Mouse (Mus musculus): ENCODE data around the gene Rbmxl1. TPM values are rescaled to one million over a fixed set of nuclear protein-coding genes. Genes with fewer than 3 reads are reported as not detected.
"Not testable (repeated sequence)": the region's sequence is repeated elsewhere in the genome, so short reads cannot be mapped to it uniquely, and the experiment has no call there.

The Rbmxl1 gene
- polyA plus RNA-seq (2014; fragmentation: Nextera tagmentation; extraction: Ambion mirVana): 357 and 359 TPM in 2 replicates

DNA sequence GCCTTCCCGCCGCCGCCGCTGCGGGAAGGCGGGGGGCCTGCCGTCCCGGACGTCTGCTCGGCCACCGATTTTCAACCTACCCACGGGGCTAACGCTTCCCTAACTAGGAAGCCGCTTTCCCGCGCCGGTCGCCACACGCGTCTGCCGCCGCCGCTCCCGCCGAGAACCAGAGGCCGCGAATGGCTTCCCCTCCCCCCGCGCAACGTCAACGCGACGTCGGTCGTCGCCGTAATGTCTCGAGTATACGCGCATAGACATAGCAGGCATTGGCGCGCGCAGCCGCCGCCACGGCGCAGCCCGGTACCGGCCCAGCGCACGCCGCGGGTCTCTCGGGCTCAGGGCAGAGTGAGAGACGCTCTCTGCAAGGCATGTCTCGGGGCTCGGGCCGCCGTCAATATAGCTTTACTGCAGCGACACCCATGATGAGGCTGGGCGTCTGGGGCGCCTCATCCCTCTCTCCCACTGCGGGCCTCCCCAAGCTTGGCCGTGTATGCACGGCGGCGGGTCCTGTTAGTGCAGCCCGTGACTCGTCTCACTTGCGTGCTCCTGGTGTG is at the start of gene Rbmxl1:
Gene Rbmxl1 (minus strand): TSS at position 180 of the 554 bp plus-strand sequence.
- H3K4me1 ChIP-seq (ENCODE audit: control insufficient read depth, insufficient read depth, low read length): peaks cover 3% of the 10 kb centered on the region
- H3K27me3 ChIP-seq (ENCODE audit: control insufficient read depth, insufficient read depth, low read length): no peaks in the 10 kb centered on the region
- under 1% methylated on average over 62 of the region's 70 CpGs for WGBS
- H3K4me2 ChIP-seq (ENCODE audit: low read depth): peak within 1 kb of the TSS; percentile 92
- ATAC-seq (ENCODE audit: insufficient read depth, low FRiP score, low TSS enrichment) (peak; percentile 93), DNase-seq (ENCODE audit: low spot score) (peak; percentile 90)
- peak within 1 kb of the TSS; percentile 99 for H3K9ac ChIP-seq (ENCODE audit: low read length)
- no peaks in the 10 kb centered on the region for H3K9me3 ChIP-seq (ENCODE audit: control insufficient read depth, low read length)
- peak within 1 kb of the TSS; percentile 79 for H3K27ac ChIP-seq (ENCODE audit: low read depth, low read length)
- peak within 1 kb of the TSS; percentile 85 for H3K4me3 ChIP-seq (ENCODE audit: low read depth, low read length)
- peaks cover 10% of the 10 kb centered on the region for H3K36me3 ChIP-seq (ENCODE audit: control insufficient read depth, insufficient read depth, low read length)

DNA sequence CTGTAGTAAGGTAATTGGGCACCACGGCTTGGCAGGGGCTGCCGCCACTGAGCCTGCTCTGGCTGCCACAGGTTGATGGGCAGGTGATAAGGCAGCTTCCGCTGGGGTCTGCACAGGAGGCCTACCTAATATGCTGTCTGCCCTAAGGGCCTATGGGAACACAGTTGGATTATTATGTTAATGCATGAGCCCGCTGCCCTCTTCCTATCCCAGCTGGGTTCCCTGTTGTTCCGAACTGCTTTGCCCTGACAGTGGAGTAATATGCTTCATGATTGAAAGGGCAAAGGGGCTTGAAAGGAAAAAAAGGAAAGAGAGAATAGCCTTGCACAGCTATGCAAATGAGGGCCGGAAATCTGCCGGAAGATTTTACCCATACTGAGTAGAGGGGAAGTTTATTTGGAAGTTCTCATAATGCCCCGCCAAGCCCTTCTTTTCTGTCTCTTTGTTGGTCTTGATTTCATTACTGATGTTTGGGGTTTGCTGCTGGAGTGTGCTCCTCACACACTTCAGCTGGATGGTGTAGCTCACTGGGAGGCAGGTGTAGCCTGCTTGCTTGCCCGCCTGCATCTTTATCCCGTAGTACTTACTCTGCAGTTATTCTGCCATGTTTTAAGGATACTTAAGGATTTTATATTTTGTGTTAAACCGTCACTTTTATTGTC is 48.2 kb upstream of the Rbmxl1 start:
- DNase-seq (ENCODE audit: low spot score): peak; percentile 49
- H3K27ac ChIP-seq (ENCODE audit: low read depth, low read length): no peak overlapping the region

DNA sequence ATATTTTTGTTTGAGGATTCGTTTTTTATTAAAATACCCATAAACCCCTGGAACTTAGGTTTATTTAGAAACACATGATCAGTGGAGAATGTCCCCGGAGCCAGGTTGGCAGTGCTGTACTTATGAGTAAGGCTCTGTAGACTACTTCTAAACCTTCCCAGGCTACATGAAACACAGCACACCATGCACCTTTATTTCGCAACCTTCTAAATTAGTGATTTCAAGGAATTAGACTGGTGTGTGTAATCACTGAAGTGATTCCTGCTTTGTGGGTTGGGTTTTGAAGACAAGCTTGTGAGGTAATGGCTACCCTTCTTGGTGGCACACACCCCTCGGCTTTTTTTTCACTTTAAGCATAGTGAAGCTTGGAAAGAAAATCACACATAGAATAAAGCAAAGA is 47.1 kb upstream of the Rbmxl1 start:
- 91% methylated on average over 4 of the region's 4 CpGs for WGBS
- Histone ChIP-seq H3K4me2 (ENCODE audit: low read depth) (no peak overlapping the region), H3K27me3 (ENCODE audit: control insufficient read depth, insufficient read depth, low read length) (no peaks in the 10 kb centered on the region), H3K4me3 (ENCODE audit: low read depth, low read length) (no peak overlapping the region), H3K4me1 (ENCODE audit: control insufficient read depth, insufficient read depth, low read length) (0 out of 2 replicates have a peak, but pooled peaks cover 2% of the 10 kb centered on the region), H3K9me3 (ENCODE audit: control insufficient read depth, low read length) (no peaks in the 10 kb centered on the region), H3K9ac (ENCODE audit: low read length) (no peak overlapping the region), H3K27ac (ENCODE audit: low read depth, low read length) (no peak overlapping the region), H3K36me3 (ENCODE audit: control insufficient read depth, insufficient read depth, low read length) (no peaks in the 10 kb centered on the region)
- no peak for ATAC-seq (ENCODE audit: insufficient read depth, low FRiP score, low TSS enrichment)
- DNase-seq (ENCODE audit: low spot score): no peak

More for the DNA sequence above, 48.2 kb upstream of the Rbmxl1 start:
- no peaks in the 10 kb centered on the region for H3K27me3 ChIP-seq (ENCODE audit: control insufficient read depth, insufficient read depth, low read length)
- H3K4me3 ChIP-seq (ENCODE audit: low read depth, low read length): no peak overlapping the region
- H3K9me3 ChIP-seq (ENCODE audit: control insufficient read depth, low read length): no peaks in the 10 kb centered on the region
- 0 out of 2 replicates have a peak, but pooled peaks cover 2% of the 10 kb centered on the region for H3K4me1 ChIP-seq (ENCODE audit: control insufficient read depth, insufficient read depth, low read length)
- ATAC-seq (ENCODE audit: insufficient read depth, low FRiP score, low TSS enrichment): peak; percentile 81
- H3K36me3 ChIP-seq (ENCODE audit: control insufficient read depth, insufficient read depth, low read length): no peaks in the 10 kb centered on the region
- no peak overlapping the region for H3K9ac ChIP-seq (ENCODE audit: low read length)
- 34% methylated on average over 11 of the region's 11 CpGs for WGBS
- H3K4me2 ChIP-seq (ENCODE audit: low read depth): 0 out of 2 replicates have a peak overlapping the region, but pooled peaks have one; percentile 9

DNA sequence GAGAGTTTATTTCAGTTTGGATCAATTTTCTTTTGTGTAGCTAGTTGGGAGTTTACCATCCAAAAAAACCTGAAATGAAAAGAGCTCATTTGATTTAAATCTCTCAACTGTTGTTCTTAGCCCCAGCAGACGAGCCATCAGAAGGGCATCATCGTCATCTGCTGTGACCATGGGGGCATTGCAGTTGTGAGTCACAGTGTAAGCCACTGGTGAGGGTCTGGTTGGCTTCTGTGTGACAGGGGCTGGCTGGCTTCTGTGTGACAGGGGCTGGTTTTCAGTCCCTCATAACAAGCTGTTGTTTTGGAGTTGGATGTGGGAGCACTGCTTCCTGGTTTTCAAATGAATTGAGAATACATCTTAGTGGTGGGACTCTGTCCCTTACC is 42.0 kb upstream of the Rbmxl1 start:
- H3K36me3 ChIP-seq (ENCODE audit: control insufficient read depth, insufficient read depth, low read length): no peaks in the 10 kb centered on the region
- H3K27me3 ChIP-seq (ENCODE audit: control insufficient read depth, insufficient read depth, low read length): no peaks in the 10 kb centered on the region
- ATAC-seq (ENCODE audit: insufficient read depth, low FRiP score, low TSS enrichment): no peak
- no peak overlapping the region for H3K4me3 ChIP-seq (ENCODE audit: low read depth, low read length)
- WGBS: 40% methylated on average over 2 of the region's 2 CpGs
- no peaks in the 10 kb centered on the region for H3K9me3 ChIP-seq (ENCODE audit: control insufficient read depth, low read length)
- no peak overlapping the region for H3K9ac ChIP-seq (ENCODE audit: low read length)
- H3K4me2 ChIP-seq (ENCODE audit: low read depth): no peak overlapping the region
- H3K4me1 ChIP-seq (ENCODE audit: control insufficient read depth, insufficient read depth, low read length): peaks cover 3% of the 10 kb centered on the region; the same call in 1 of the 2 replicates
- H3K27ac ChIP-seq (ENCODE audit: low read depth, low read length): no peak overlapping the region
- no peak for DNase-seq (ENCODE audit: low spot score)

DNA sequence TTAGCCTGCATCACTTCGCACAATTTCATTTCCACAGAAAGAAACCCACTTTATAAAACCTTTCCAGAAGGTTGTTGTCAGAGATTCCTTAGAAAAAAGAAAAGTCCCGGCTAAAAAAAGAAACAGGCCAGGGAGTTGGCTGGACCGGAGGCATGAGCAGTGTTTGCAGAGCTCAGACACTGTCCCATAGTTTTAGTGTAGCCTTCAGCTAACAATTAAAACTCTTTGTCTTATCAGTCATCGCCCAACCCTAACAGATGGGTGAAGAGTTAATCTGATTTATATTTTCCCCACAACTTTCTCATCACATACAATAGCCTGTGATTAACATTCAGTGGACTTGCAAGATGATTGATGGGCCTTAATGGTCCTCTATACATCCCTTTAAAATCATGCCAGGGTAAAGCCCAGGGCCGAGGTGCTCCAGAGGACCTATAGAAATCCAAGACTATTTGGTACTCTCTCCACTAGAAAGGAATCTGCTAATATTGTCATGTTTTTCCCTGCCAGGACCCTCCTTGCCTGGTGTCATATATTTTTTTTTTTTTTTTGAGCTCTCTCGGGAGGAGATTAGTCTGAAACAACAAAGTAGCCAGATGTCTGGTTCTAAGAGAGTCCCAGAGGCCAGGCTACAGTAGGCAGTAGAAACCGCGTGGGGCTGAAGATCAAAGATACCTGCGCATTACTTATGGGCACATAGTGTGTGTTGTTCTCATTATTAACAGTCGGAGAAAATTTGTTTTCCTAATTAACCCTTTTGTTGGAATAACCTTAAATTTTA is 41.5 kb upstream of the Rbmxl1 start:
- no peak overlapping the region for H3K4me2 ChIP-seq (ENCODE audit: low read depth)
- no peak for DNase-seq (ENCODE audit: low spot score)
- no peak overlapping the region for H3K9ac ChIP-seq (ENCODE audit: low read length)
- H3K36me3 ChIP-seq (ENCODE audit: control insufficient read depth, insufficient read depth, low read length): no peaks in the 10 kb centered on the region
- no peak overlapping the region for H3K27ac ChIP-seq (ENCODE audit: low read depth, low read length)
- peaks cover 3% of the 10 kb centered on the region; the same call in 1 of the 2 replicates for H3K4me1 ChIP-seq (ENCODE audit: control insufficient read depth, insufficient read depth, low read length)
- no peaks in the 10 kb centered on the region for H3K9me3 ChIP-seq (ENCODE audit: control insufficient read depth, low read length)
- peak; percentile 72 for ATAC-seq (ENCODE audit: insufficient read depth, low FRiP score, low TSS enrichment)
- no peaks in the 10 kb centered on the region for H3K27me3 ChIP-seq (ENCODE audit: control insufficient read depth, insufficient read depth, low read length)
- H3K4me3 ChIP-seq (ENCODE audit: low read depth, low read length): no peak overlapping the region
- 46% methylated on average over 10 of the region's 10 CpGs for WGBS

GRCm38 (mm10) chr8:78545153-78545817 is 36.6 kb upstream of the Rbmxl1 start:
- WGBS: 48% methylated on average over 7 of the region's 14 CpGs
- not testable (repeated sequence) for ATAC-seq (ENCODE audit: insufficient read depth, low FRiP score, low TSS enrichment)

DNA sequence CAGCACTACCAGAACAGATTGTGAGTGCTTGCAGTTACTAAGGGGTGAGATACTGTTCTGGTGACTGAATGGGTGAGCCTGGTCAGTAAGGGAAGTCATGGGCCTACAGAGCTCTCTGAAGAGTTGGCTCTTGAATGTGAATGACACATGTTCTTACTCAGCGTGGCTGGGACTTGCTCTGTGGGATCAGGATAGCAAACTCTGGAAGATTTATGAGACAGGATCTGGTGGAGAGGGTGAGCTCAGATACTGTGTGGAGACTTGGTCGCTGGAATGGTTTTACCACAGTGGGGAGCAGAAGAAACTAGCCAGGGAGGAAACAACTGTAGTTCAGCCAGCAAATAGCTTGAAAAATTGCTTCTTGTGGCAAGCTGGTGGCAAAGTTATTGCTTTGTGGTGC is 35.8 kb upstream of the Rbmxl1 start:
- no peaks in the 10 kb centered on the region for H3K9me3 ChIP-seq (ENCODE audit: control insufficient read depth, low read length)
- DNase-seq (ENCODE audit: low spot score) (no peak), ATAC-seq (ENCODE audit: insufficient read depth, low FRiP score, low TSS enrichment) (no peak)
- no peaks in the 10 kb centered on the region for H3K4me1 ChIP-seq (ENCODE audit: control insufficient read depth, insufficient read depth, low read length)
- no peaks in the 10 kb centered on the region for H3K36me3 ChIP-seq (ENCODE audit: control insufficient read depth, insufficient read depth, low read length)
- H3K4me2 ChIP-seq (ENCODE audit: low read depth): no peak overlapping the region
- H3K9ac ChIP-seq (ENCODE audit: low read length): no peak overlapping the region
- no peak overlapping the region for H3K4me3 ChIP-seq (ENCODE audit: low read depth, low read length)
- no peaks in the 10 kb centered on the region for H3K27me3 ChIP-seq (ENCODE audit: control insufficient read depth, insufficient read depth, low read length)
- H3K27ac ChIP-seq (ENCODE audit: low read depth, low read length): no peak overlapping the region
- 44% methylated on average over 2 of the region's 2 CpGs for WGBS

More at GRCm38 (mm10) chr8:78545153-78545817, 36.6 kb upstream of the Rbmxl1 start:
- H3K4me2 ChIP-seq (ENCODE audit: low read depth); H3K4me3 ChIP-seq (ENCODE audit: low read depth, low read length); H3K9ac ChIP-seq (ENCODE audit: low read length); H3K36me3 ChIP-seq (ENCODE audit: control insufficient read depth, insufficient read depth, low read length); DNase-seq (ENCODE audit: low spot score); H3K27me3 ChIP-seq (ENCODE audit: control insufficient read depth, insufficient read depth, low read length); H3K9me3 ChIP-seq (ENCODE audit: control insufficient read depth, low read length); H3K27ac ChIP-seq (ENCODE audit: low read depth, low read length); H3K4me1 ChIP-seq (ENCODE audit: control insufficient read depth, insufficient read depth, low read length): not testable (repeated sequence)

- Histone ChIP-seq H3K4me3 (ENCODE audit: low read depth, low read length) (no peak overlapping the region), H3K36me3 (ENCODE audit: control insufficient read depth, insufficient read depth, low read length) (no peaks in the 10 kb centered on the region), H3K4me2 (ENCODE audit: low read depth) (no peak overlapping the region), H3K27ac (ENCODE audit: low read depth, low read length) (no peak overlapping the region), H3K9me3 (ENCODE audit: control insufficient read depth, low read length) (no peaks in the 10 kb centered on the region), H3K4me1 (ENCODE audit: control insufficient read depth, insufficient read depth, low read length) (no peaks in the 10 kb centered on the region), H3K27me3 (ENCODE audit: control insufficient read depth, insufficient read depth, low read length) (no peaks in the 10 kb centered on the region), H3K9ac (ENCODE audit: low read length) (no peak overlapping the region)
- DNase-seq (ENCODE audit: low spot score) (no peak), ATAC-seq (ENCODE audit: insufficient read depth, low FRiP score, low TSS enrichment) (peak; percentile 38; the same call in 1 of the 2 replicates)
- WGBS: 7% methylated on average over 1 of the region's 1 CpGs
Observed at GRCm38 (mm10) chr8:78543621-78544020, 34.9 kb upstream of the Rbmxl1 start.
